Mouse (Mus musculus) forebrain, postnatal 0 days (tissue): Measurements from ENCODE around the gene Rnf144b. TPM values are rescaled to one million over a fixed set of nuclear protein-coding genes. Genes with fewer than 3 reads are reported as not detected.

ENCODE experiments used
- ATAC-seq: fragments of 200-750 bp; cut with Nextera tagmentation; 2 replicates; pipeline ENCODE4 v1.8.0; 2017; ENCODE audit warnings: mild to moderate bottlenecking, moderate library complexity
- DNase-seq: peaks from one replicate; pipeline ENCODE4 v3.0.0-alpha.2; 2015
- H3K27ac ChIP-seq: fragments of 300-500 bp; sonication (generic); 2 replicates; pipeline ENCODE4 v1.5.1; 2014; ENCODE audit warnings: low read depth, mild to moderate bottlenecking, antibody characterized with exemption, low read length, moderate library complexity, mixed read lengths
- H3K27me3 ChIP-seq: fragments of 300-500 bp; sonication (generic); 2 replicates; pipeline ENCODE4 v1.6.1; 2014; ENCODE audit warnings: mild to moderate bottlenecking, low read length, mixed read lengths; ENCODE audit not compliant: insufficient read depth
- H3K36me3 ChIP-seq: fragments of 300-500 bp; sonication (generic); 2 replicates; pipeline ENCODE4 v1.6.1; 2014; ENCODE audit warnings: mild to moderate bottlenecking, moderate library complexity; ENCODE audit not compliant: insufficient read depth
- H3K4me1 ChIP-seq: fragments of 300-500 bp; sonication (generic); 2 replicates; pipeline ENCODE4 v1.6.1; 2014; ENCODE audit warnings: antibody characterized with exemption; ENCODE audit not compliant: insufficient read depth
- H3K4me2 ChIP-seq: fragments of 300-500 bp; sonication (generic); 2 replicates; pipeline ENCODE4 v1.6.1; 2014; ENCODE audit warnings: low read depth, mild to moderate bottlenecking, moderate library complexity
- H3K4me3 ChIP-seq: fragments of 300-500 bp; sonication (generic); 2 replicates; pipeline ENCODE4 v1.5.1; 2014; ENCODE audit warnings: low read depth, low read length, mixed read lengths
- H3K9ac ChIP-seq: fragments of 300-500 bp; sonication (generic); 2 replicates; pipeline ENCODE4 v1.6.1; 2014; ENCODE audit warnings: mild to moderate bottlenecking
- H3K9me3 ChIP-seq: fragments of 300-500 bp; sonication (generic); 2 replicates; pipeline ENCODE4 v1.6.1; 2016; ENCODE audit warnings: low read length
- CTCF ChIP-seq: sonication (generic); IDR thresholded peaks from 2 replicates; pipeline ENCODE4 v1.5.1; 2016; ENCODE audit warnings: antibody characterized with exemption, control low read depth, low read depth
- WGBS: fragments of 180-500 bp; shearing (Covaris S2); extraction: QIAGEN DNeasy Blood & Tissue Kit; methylation state at CpG from one replicate; pipeline ENCODE4 v1.1.7; 2014; 5-methylcytosine and 5-hydroxymethylcytosine counted together
- polyA plus RNA-seq: library from polyadenylated mRNA; unstranded; fragments of >200 nt; fragmentation: Nextera tagmentation; extraction: Ambion mirVana; gene quantifications from 2 replicates; pipeline ENCODE4 v1.2.1, GENCODE M21; 2015
- total RNA-seq: library from RNA; depleted of rRNA; stranded (reverse); fragments of >200 nt; gene quantifications from 2 replicates; pipeline ENCODE4 v1.2.3, GENCODE M21; 2014

Gene Rnf144b
- total and polyA plus RNA-seq, 2 experiments from 2014 or later: 1.5 to 4.0 TPM

GRCm38 (mm10) chr13:47217107-47217571 lies 94.7 kb downstream of the Rnf144b start:
- DNase-seq (peak; percentile 52), ATAC-seq (no peak)
- H3K27ac ChIP-seq: no peak overlapping the region
- H3K9ac ChIP-seq: no peak overlapping the region
- TF ChIP-seq CTCF: no peak
- H3K27me3 ChIP-seq: no peaks in the 10 kb centered on the region; the same call in 1 of the 2 replicates
- no peaks in the 10 kb centered on the region for H3K4me1 ChIP-seq
- no peaks in the 10 kb centered on the region for H3K9me3 ChIP-seq
- no peak overlapping the region for H3K4me3 ChIP-seq
- H3K36me3 ChIP-seq: no peaks in the 10 kb centered on the region
- 59% methylated on average over 5 of the region's 5 CpGs for WGBS
- no peak overlapping the region for H3K4me2 ChIP-seq

- no peaks in the 10 kb centered on the region for H3K36me3 ChIP-seq
- WGBS: 80% methylated on average over 6 of the region's 6 CpGs
These were observed 95.9 kb downstream of the Rnf144b start for GRCm38 (mm10) chr13:47218351-47218750.

GRCm38 (mm10) chr13:47220426-47220825 lies 98.0 kb downstream of the Rnf144b start:
- H3K36me3 ChIP-seq: no peaks in the 10 kb centered on the region
- ATAC-seq: no peak
- no peak for TF ChIP-seq CTCF
- no peak for DNase-seq
- 93% methylated on average over 10 of the region's 10 CpGs for WGBS
- H3K27me3 ChIP-seq: no peaks in the 10 kb centered on the region; the same call in 1 of the 2 replicates
- no peak overlapping the region for H3K4me3 ChIP-seq
- 0 out of 2 replicates have a peak, but pooled peaks cover 3% of the 10 kb centered on the region for H3K4me1 ChIP-seq
- no peak overlapping the region for H3K9ac ChIP-seq
- H3K9me3 ChIP-seq: no peaks in the 10 kb centered on the region
- H3K27ac ChIP-seq: no peak overlapping the region
- no peak overlapping the region for H3K4me2 ChIP-seq

More at GRCm38 (mm10) chr13:47218351-47218750, 95.9 kb downstream of the Rnf144b start:
- DNase-seq (no peak), ATAC-seq (no peak)
- no peak for TF ChIP-seq CTCF
- no peak overlapping the region for H3K27ac ChIP-seq
- H3K4me2 ChIP-seq: no peak overlapping the region
- no peaks in the 10 kb centered on the region for H3K4me1 ChIP-seq
- H3K9ac ChIP-seq: no peak overlapping the region
- no peaks in the 10 kb centered on the region for H3K9me3 ChIP-seq
- H3K4me3 ChIP-seq: no peak overlapping the region
- no peaks in the 10 kb centered on the region; the same call in 1 of the 2 replicates for H3K27me3 ChIP-seq

- H3K27ac ChIP-seq: no peak overlapping the region
- 42% methylated on average over 18 of the region's 18 CpGs for WGBS
These were observed 101.4 kb downstream of the Rnf144b start for GRCm38 (mm10) chr13:47223576-47224538.

GRCm38 (mm10) chr13:47224648-47225323 lies 102.3 kb downstream of the Rnf144b start:
- Histone ChIP-seq H3K4me1 (0 out of 2 replicates have a peak, but pooled peaks cover 3% of the 10 kb centered on the region), H3K4me3 (no peak overlapping the region), H3K9ac (no peak overlapping the region), H3K27ac (no peak overlapping the region), H3K36me3 (no peaks in the 10 kb centered on the region), H3K27me3 (no peaks in the 10 kb centered on the region; the same call in 1 of the 2 replicates), H3K9me3 (no peaks in the 10 kb centered on the region), H3K4me2 (no peak overlapping the region)
- DNase-seq (no peak), ATAC-seq (no peak)
- TF ChIP-seq CTCF: no peak
- 24% methylated on average over 14 of the region's 14 CpGs for WGBS

More at GRCm38 (mm10) chr13:47223576-47224538, 101.4 kb downstream of the Rnf144b start:
- peak; percentile 52 for DNase-seq
- ATAC-seq: peak; percentile 78
- Histone ChIP-seq H3K4me2 (no peak overlapping the region), H3K4me3 (no peak overlapping the region), H3K9me3 (no peaks in the 10 kb centered on the region), H3K9ac (no peak overlapping the region), H3K36me3 (no peaks in the 10 kb centered on the region), H3K4me1 (0 out of 2 replicates have a peak, but pooled peaks cover 3% of the 10 kb centered on the region), H3K27me3 (no peaks in the 10 kb centered on the region; the same call in 1 of the 2 replicates)
- TF ChIP-seq CTCF: no peak

GRCm38 (mm10) chr13:47225324-47225697 lies 102.9 kb downstream of the Rnf144b start:
- no peak overlapping the region for H3K9ac ChIP-seq
- H3K4me3 ChIP-seq: no peak overlapping the region
- no peaks in the 10 kb centered on the region for H3K9me3 ChIP-seq
- H3K4me1 ChIP-seq: 0 out of 2 replicates have a peak, but pooled peaks cover 3% of the 10 kb centered on the region
- no peak overlapping the region for H3K27ac ChIP-seq
- no peak for TF ChIP-seq CTCF
- 87% methylated on average over 3 of the region's 3 CpGs for WGBS
- H3K36me3 ChIP-seq: no peaks in the 10 kb centered on the region
- H3K27me3 ChIP-seq: no peaks in the 10 kb centered on the region; the same call in 1 of the 2 replicates
- DNase-seq (no peak), ATAC-seq (no peak)
- H3K4me2 ChIP-seq: no peak overlapping the region
